Mouse (Mus musculus) c-Kit-negative CD71-positive TER-119-positive erythroid progenitor cells, embryonic 14.5 days (primary cell): ENCODE data around the gene Tnni2.

Source experiments
- DNase-seq: peaks from one replicate; pipeline ENCODE4 v3.0.0-alpha.2; 2013; ENCODE audit warnings: low read depth, low spot score

Gene Tnni2

GRCm38 (mm10) chr7:142430160-142430678 lies 11.4 kb upstream of the Tnni2 start:
- no peak for DNase-seq

GRCm38 (mm10) chr7:142431106-142431505 lies 10.5 kb upstream of the Tnni2 start:
- no peak for DNase-seq

- no peak for DNase-seq
These were observed 8.0 kb upstream of the Tnni2 start for GRCm38 (mm10) chr7:142433623-142434022.

GRCm38 (mm10) chr7:142434137-142434865 lies 7.3 kb upstream of the Tnni2 start, which contains the start of gene Syt8:
TSS of gene Syt8 (plus strand) at chr7:142434850.
- no peak for DNase-seq

- DNase-seq, result peak; percentile 66
These were observed 6.1 kb upstream of the Tnni2 start for GRCm38 (mm10) chr7:142435524-142435923.

- DNase-seq, result no peak
These were observed 4.3 kb upstream of the Tnni2 start for GRCm38 (mm10) chr7:142437324-142437723.

- no peak for DNase-seq
These were observed 1.6 kb upstream of the Tnni2 start for GRCm38 (mm10) chr7:142439966-142440365.

- no peak for DNase-seq
These were observed 922 bp upstream of the Tnni2 start for GRCm38 (mm10) chr7:142440657-142441114.

GRCm38 (mm10) chr7:142442081-142442907 lies 686 bp downstream of the Tnni2 start:
- no peak for DNase-seq

GRCm38 (mm10) chr7:142442908-142443420 lies 1.4 kb downstream of the Tnni2 start:
- DNase-seq, result no peak

- DNase-seq, result no peak
These were observed 1.9 kb downstream of the Tnni2 start for GRCm38 (mm10) chr7:142443474-142443873.

- DNase-seq, result no peak
These were observed 2.6 kb downstream of the Tnni2 start for GRCm38 (mm10) chr7:142444171-142444570.

- no peak for DNase-seq
These were observed 3.7 kb downstream of the Tnni2 start for GRCm38 (mm10) chr7:142445324-142445723.

- no peak for DNase-seq
These were observed 4.7 kb downstream of the Tnni2 start for GRCm38 (mm10) chr7:142446264-142446663.

GRCm38 (mm10) chr7:142449038-142449617 lies 7.5 kb downstream of the Tnni2 start:
- DNase-seq, result no peak

GRCm38 (mm10) chr7:142454706-142455105 lies 13.1 kb downstream of the Tnni2 start:
- DNase-seq, result no peak

GRCm38 (mm10) chr7:142455251-142455650 lies 13.6 kb downstream of the Tnni2 start:
- no peak for DNase-seq

GRCm38 (mm10) chr7:142456806-142457205 lies 15.2 kb downstream of the Tnni2 start:
- DNase-seq, result no peak

GRCm38 (mm10) chr7:142457227-142457811 lies 15.7 kb downstream of the Tnni2 start:
- DNase-seq, result no peak

- no peak for DNase-seq
These were observed 16.4 kb downstream of the Tnni2 start for GRCm38 (mm10) chr7:142458026-142458425.

GRCm38 (mm10) chr7:142458676-142459298 lies 17.2 kb downstream of the Tnni2 start:
- DNase-seq, result no peak
